Mouse (Mus musculus) left cerebral cortex, adult 18-20 months (tissue): ENCODE measurements around the gene Crispld2. TPM values are rescaled to one million over a fixed set of nuclear protein-coding genes. Genes with fewer than 3 reads are reported as not detected.

Experiments used
- total RNA-seq, 2 experiments: library from RNA; stranded (reverse); gene quantifications; 2 replicates each; pipeline ENCODE4 v1.2.3; 2021

Gene Crispld2
- total RNA-seq, 2 experiments from 2014 or later = 2.1 to 2.7 TPM

Other genes starting within 250 kb of the Crispld2 start
- gene Tldc1, start 214.0 kb upstream of the Crispld2 start, total RNA-seq = 10 to 100 TPM; 14.5 to 15.3 TPM
- gene Cotl1, start 151.9 kb upstream of the Crispld2 start, total RNA-seq = 10 to 100 TPM; 67.0 to 69.6 TPM
- gene Klhl36, start 130.2 kb upstream of the Crispld2 start, total RNA-seq = 1 to 10 TPM; 7.7 to 8.8 TPM
- gene Usp10, start 82.1 kb upstream of the Crispld2 start, total RNA-seq = 10 to 100 TPM; 87.0 to 94.9 TPM
- 1 to 10 TPM; 4.4 to 7.8 TPM for gene Gm20388, start 81.6 kb upstream of the Crispld2 start, total RNA-seq
- gene Zdhhc7, start 109.0 kb downstream of the Crispld2 start, total RNA-seq = 10 to 100 TPM; 37.3 to 37.9 TPM
- 100 to 1,000 TPM; 247 to 294 TPM for gene 6430548M08Rik, start 121.7 kb downstream of the Crispld2 start, total RNA-seq
- under 1 TPM in 1 of 2 experiments, not detected in 1; 0.63 TPM for gene Fam92b, start 185.0 kb downstream of the Crispld2 start, total RNA-seq
- gene Gse1, start 236.0 kb downstream of the Crispld2 start, total RNA-seq = 10 to 100 TPM; 79.8 to 90.8 TPM